Mouse (Mus musculus) erythroblast, embryonic 14.5 days (primary cell): ENCODE measurements around the gene Ccdc47.

Experiments
- GATA1 ChIP-seq: IDR thresholded peaks from 2 replicates; pipeline ENCODE4 v1.6.1; 2012; ENCODE audit warnings: low read length, inconsistent platforms, mixed read lengths
- TAL1 ChIP-seq: IDR thresholded peaks from 3 replicates; pipeline ENCODE4 v1.6.1; 2012; ENCODE audit warnings: low read length, inconsistent platforms, mixed read lengths

GRCm38 (mm10) chr11:106264988-106265387 lies 48.8 kb upstream of the Ccdc47 start:
- TF ChIP-seq TAL1 (no peak), GATA1 (no peak)
